Mouse (Mus musculus): ENCODE measurements around the gene Atp6v0d1.
"Not testable (repeated sequence)": the region's sequence is repeated elsewhere in the genome, so short reads cannot be mapped to it uniquely, and the experiment has no call there.

The Atp6v0d1 gene

GRCm38 (mm10) chr8:105574741-105575140 is 8.9 kb upstream of the Atp6v0d1 start:
- DNase-seq (ENCODE audit: low spot score in 2 of 2): no peak

- no peak for DNase-seq (ENCODE audit: low spot score in 2 of 2)
Observed at GRCm38 (mm10) chr8:105573427-105573826, 7.6 kb upstream of the Atp6v0d1 start.

DNA sequence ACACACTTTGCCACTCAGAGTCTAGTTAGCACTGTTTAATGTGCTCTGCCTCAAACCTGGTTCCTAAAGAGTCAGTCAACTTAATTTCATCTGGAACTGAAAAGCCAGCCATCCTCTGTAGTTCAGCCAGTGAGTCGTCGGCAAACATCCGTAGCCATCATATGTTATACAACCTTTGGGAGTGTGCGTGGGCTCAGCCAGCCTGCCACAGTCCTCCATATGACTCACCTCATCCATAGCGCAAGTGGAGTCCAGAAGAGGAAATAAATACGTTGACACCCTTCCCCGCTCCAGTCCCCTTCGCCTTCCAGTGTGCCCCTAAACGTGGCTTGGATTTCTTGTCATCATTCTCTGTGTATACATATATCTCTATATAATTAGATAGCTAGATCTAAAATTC is 6.0 kb upstream of the Atp6v0d1 start:
- peak; percentile 47 to 56 for DNase-seq (ENCODE audit: low spot score in 2 of 2)

DNA sequence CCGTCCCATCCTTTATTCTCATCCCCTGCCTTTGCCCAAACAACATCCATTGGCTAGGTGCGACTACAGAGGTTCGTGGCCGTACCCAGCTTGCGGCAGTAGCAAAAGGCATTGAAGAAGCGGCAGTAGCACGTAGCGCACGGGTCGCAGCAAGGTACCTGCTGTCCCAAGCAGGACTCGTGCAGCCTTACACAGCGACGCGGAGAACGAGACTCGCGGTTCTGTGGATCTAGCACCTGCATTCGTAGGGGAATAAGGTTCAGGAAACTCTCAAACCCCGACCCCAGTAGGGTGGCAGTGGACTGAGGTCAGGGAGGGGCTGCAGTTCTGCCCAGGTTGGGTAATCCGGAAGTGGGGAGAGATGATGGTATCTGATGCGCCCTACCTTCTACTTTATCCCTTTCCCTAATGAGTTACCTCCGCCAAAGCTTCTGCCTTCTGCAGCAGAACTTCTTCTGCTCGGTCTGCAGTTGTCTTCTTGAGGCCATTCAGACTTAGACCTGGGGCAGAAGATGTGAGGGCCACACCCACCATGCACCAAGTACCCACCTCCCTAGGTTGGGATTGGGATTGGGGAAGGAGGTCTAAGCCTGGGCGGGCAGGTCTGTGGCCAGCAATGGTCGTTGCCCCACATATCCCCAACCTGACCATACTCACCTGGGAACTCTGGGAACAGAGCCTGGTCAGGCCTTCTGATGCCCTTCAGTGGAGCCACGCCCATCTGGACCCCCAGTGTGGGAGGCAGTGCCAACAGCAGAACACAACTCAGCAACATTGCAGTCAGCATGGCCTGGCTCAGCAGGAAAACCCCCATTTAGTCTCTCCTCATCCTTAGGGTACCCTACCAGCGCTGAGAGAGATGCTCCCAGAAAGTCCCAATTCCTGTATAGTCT is 1.1 kb upstream of the Atp6v0d1 start:
- no peak for DNase-seq (ENCODE audit: low spot score in 2 of 2)

- peak in 1 of 2 experiments; percentile 26 for DNase-seq (ENCODE audit: low spot score in 2 of 2)
Observed at GRCm38 (mm10) chr8:105565401-105565881, 406 bp downstream of the Atp6v0d1 start.

DNA sequence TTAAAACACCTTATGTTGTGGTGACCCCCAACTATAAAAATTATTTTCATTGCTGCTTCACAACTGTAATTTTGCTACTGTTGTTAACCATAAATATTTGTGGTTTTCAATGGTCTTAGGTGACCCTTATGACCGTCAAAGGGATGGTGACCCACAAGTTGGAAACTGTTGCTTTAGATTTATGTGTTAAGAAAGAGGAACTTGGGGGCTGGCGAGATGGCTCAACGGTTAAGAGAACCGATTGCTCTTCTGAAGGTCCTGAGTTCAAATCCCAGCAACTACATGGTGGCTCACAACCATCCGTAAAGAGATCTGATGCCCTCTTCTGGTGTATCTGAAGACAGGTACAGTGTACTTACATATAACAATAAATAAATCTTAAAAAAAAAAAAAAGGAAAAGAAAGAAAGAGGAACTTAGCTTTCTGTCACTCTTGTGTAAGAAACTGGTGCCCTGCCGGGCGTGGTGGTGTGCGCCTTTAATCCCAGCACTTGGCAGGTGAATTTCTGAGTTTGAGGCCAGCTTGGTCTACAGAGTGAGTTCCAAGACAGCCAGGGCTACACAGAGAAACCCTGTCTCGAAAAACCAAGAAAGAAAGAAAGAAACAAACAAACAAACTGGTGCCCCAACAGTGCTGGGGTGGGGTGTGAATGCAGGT is 1.1 kb downstream of the Atp6v0d1 start:
- DNase-seq (ENCODE audit: low spot score in 2 of 2): not testable (repeated sequence)

- DNase-seq (ENCODE audit: low spot score in 2 of 2): no peak
Observed at GRCm38 (mm10) chr8:105563871-105564270, 2.0 kb downstream of the Atp6v0d1 start.

DNA sequence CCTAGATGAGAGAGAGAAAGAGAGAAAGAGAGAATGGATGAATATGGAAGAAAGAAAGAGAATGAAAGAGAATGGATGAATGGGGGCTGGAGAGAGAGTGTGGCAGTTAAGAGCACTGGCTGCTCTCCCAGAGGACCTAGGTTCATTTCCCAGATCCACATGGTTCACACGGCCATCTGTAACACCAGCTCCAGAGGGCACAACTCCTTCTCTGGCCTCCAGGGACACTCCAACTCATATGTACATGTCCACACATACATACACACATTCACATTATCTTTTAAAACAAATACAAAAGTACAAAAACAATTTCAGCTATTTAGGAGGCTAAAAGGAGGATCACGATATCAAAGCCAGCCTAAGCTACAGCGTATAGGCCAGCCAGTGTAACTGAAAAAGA is 3.0 kb downstream of the Atp6v0d1 start:
- no peak for DNase-seq (ENCODE audit: low spot score in 2 of 2)

DNA sequence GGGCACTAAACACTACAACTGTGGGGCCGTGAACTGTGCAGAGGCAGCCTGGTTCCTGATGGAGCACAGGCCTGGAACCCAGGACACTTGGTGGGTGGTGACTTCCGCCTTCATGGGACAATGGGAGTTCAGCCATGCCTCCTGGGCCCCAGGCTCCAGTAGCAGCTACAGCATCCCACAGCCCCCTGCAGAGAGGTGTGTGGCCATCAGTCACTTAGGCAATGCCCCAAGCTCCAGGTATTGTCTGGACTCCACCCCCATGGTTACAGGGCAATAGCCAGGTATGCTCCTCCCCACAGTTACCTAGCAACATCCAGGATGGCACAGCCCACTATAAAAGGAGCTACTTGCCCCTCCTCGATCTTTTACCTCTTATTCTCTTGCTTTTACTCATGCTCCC is 10.6 kb downstream of the Atp6v0d1 start:
- DNase-seq (ENCODE audit: low spot score in 2 of 2): no peak

GRCm38 (mm10) chr8:105554087-105554486 is 11.8 kb downstream of the Atp6v0d1 start:
- DNase-seq (ENCODE audit: low spot score in 2 of 2): peak; percentile 60 to 71

- no peak for DNase-seq (ENCODE audit: low spot score in 2 of 2)
Observed at GRCm38 (mm10) chr8:105552824-105553223, 13.0 kb downstream of the Atp6v0d1 start.

DNA sequence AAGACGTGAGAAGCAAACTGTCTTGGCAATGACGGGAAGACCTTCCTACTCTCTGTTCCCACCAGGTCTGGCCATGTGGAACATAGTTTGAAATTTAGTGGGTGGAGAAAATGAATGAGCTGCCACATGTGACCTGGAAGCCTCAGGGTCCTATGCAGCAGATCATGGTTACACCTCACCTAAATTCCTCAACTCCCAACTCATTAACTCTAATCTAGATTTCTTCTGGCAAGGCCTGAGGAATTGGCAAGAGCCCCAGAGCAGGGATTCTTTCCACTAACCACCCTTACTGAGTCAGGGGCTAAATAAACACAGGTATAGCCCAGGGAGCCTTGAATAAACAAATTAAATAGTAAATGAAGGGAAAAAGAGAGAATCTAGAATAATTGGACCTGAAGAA is 13.8 kb downstream of the Atp6v0d1 start:
- no peak for DNase-seq (ENCODE audit: low spot score in 2 of 2)

DNA sequence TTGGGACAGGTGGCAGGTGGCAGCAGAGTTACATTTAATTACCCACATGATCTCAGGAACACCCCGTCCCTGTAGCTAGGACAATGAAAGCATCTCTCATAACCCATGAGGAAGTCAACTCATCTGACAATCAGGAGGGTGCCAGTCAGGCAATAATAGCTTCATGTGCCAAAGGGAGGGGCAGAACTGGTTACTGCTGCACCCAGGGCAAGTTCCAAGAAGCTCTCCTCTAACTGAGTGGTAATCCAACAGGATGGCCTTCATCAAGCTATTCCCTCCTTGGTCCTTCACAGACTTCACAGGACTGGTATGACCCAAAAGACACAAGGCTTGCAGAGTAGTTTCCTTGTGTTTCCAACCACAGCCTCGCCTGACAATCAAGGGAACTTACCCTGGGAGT is 15.8 kb downstream of the Atp6v0d1 start:
- DNase-seq (ENCODE audit: low spot score in 2 of 2): no peak

- DNase-seq (ENCODE audit: low spot score in 2 of 2): no peak
Observed at GRCm38 (mm10) chr8:105549506-105549905, 16.3 kb downstream of the Atp6v0d1 start.

- no peak for DNase-seq (ENCODE audit: low spot score in 2 of 2)
Observed at GRCm38 (mm10) chr8:105546384-105547350, 19.2 kb downstream of the Atp6v0d1 start.

DNA sequence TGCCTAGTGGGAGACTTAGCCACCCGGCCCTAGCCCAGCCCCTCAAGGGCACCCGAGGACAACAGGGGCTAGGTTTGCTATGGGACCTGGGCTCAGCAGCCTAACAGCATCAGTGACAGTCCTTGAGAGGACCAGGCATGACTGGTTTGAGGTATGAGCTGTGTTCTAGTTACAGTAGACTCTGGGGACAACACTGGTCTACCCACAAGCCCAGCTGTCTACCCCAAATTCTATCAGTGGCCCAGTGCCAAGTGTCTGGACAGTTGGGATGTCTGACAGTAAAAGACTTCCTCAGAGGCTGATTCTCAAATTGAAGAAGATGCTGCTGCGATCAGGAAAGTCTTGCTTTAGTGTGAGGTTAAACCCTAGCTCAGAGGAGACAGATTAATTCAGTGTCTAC is 20.6 kb downstream of the Atp6v0d1 start:
- peak; percentile 47 for DNase-seq (ENCODE audit: low spot score in 2 of 2)

- no peak for DNase-seq (ENCODE audit: low spot score in 2 of 2)
Observed at GRCm38 (mm10) chr8:105544544-105545205, 21.2 kb downstream of the Atp6v0d1 start.

- DNase-seq (ENCODE audit: low spot score in 2 of 2): no peak
Observed at GRCm38 (mm10) chr8:105543703-105544102, 22.1 kb downstream of the Atp6v0d1 start.

GRCm38 (mm10) chr8:105542808-105543207 is 23.0 kb downstream of the Atp6v0d1 start:
- no peak for DNase-seq (ENCODE audit: low spot score in 2 of 2)

GRCm38 (mm10) chr8:105542032-105542656 is 23.7 kb downstream of the Atp6v0d1 start:
- DNase-seq (ENCODE audit: low spot score in 2 of 2): no peak

DNA sequence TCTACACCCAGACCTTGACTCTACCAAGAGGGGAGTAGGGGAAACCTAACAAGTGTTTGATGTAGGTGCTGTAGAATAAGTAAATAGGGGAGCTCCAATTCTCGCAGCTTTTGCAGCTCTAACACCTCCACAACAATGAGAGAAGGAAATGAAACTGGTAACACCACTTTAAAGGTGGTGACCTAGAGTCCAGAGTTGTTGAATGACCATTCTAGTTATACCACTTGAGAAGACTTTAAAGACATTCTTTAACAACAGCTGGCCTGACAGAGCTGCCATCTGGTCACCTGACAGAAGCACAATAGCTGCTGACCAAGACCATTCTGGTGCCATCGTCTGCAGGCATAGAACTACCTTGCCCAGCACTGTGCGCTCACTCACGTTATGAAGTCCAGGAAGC is 26.9 kb downstream of the Atp6v0d1 start:
- DNase-seq (ENCODE audit: low spot score in 2 of 2): no peak
